Mouse (Mus musculus) heart, adult 2 months (tissue): ENCODE results near the gene Gabbr2. TPM values are rescaled to one million over a fixed set of nuclear protein-coding genes. Genes with fewer than 3 reads are reported as not detected.
A peak's percentile ranks its signal among the peaks of the same experiment; 100 is the strongest.

Experiments used
- DNase-seq, 2 experiments: peaks; one replicate each; pipeline ENCODE4 v3.0.0; 2021
- H3K27ac ChIP-seq: fragments of 200-600 bp; 2 replicates; pipeline ENCODE4 v1.8.1; 2022
- H3K27me3 ChIP-seq: fragments of 200-500 bp; 2 replicates; pipeline ENCODE4 v1.6.1; 2012; ENCODE audit warnings: mild to moderate bottlenecking, low read length, inconsistent platforms, mixed read lengths; ENCODE audit not compliant: control insufficient read depth, insufficient read depth
- H3K36me3 ChIP-seq: fragments of 200-500 bp; 2 replicates; pipeline ENCODE4 v1.6.1; 2012; ENCODE audit warnings: low read length, inconsistent platforms; ENCODE audit not compliant: control insufficient read depth, insufficient read depth
- H3K4me1 ChIP-seq: fragments of 200-500 bp; 2 replicates; pipeline ENCODE4 v1.6.1; 2011; ENCODE audit warnings: low read length; ENCODE audit not compliant: control insufficient read depth, insufficient read depth
- H3K4me3 ChIP-seq: fragments of 200-600 bp; 2 replicates; pipeline ENCODE4 v1.8.1; 2022
- H3K79me2 ChIP-seq: fragments of 200-500 bp; replicated peaks from 2 replicates; pipeline ENCODE4 v1.6.1; 2012; ENCODE audit warnings: mild to moderate bottlenecking, inconsistent platforms, low read length, moderate library complexity, mixed read lengths; ENCODE audit not compliant: control insufficient read depth, insufficient read depth
- H3K9ac ChIP-seq: fragments of 200-500 bp; 2 replicates; pipeline ENCODE4 v1.6.1; 2012; ENCODE audit warnings: low read depth, mild to moderate bottlenecking, control low read depth, inconsistent platforms, low read length, mixed read lengths
- CTCF ChIP-seq: fragments of 200-600 bp; IDR thresholded peaks from 2 replicates; pipeline ENCODE4 v1.8.1; 2022; ENCODE audit warnings: antibody characterized with exemption, mild to moderate bottlenecking, moderate library complexity
- EP300 ChIP-seq: fragments of 200-500 bp; IDR thresholded peaks from 2 replicates; pipeline ENCODE4 v1.6.1; 2011; ENCODE audit warnings: low read depth, low read length, control low read depth; ENCODE audit not compliant: insufficient read depth
- POLR2A ChIP-seq: fragments of 200-500 bp; IDR thresholded peaks from 2 replicates; pipeline ENCODE4 v1.6.1; 2011; ENCODE audit warnings: mild to moderate bottlenecking, low read depth, low read length, control low read depth; ENCODE audit not compliant: insufficient read depth
- WGBS: fragments of 180-500 bp; shearing (Covaris S2); methylation state at CpG from one replicate; pipeline ENCODE4 v1.1.7; 2018; 5-methylcytosine and 5-hydroxymethylcytosine counted together
- intact Hi-C: fragments of 180-260 bp; cut with DNase I; formaldehyde crosslinking; loops from one replicate; pipeline ENCODE4 v1.15.1; 2025
- polyA plus RNA-seq: library from polyadenylated mRNA; depleted of rRNA; stranded (reverse); fragments of >200 nt; gene quantifications from 2 replicates; pipeline ENCODE4 v1.2.3, GENCODE M21; 2012
- total RNA-seq, 2 experiments: library from RNA; stranded (reverse); gene quantifications; 2 replicates each; pipeline ENCODE4 v1.2.3; 2021

Gene Gabbr2
- total and polyA plus RNA-seq, 3 experiments: 0.09 to 0.18 TPM; not detected in 1

DNA sequence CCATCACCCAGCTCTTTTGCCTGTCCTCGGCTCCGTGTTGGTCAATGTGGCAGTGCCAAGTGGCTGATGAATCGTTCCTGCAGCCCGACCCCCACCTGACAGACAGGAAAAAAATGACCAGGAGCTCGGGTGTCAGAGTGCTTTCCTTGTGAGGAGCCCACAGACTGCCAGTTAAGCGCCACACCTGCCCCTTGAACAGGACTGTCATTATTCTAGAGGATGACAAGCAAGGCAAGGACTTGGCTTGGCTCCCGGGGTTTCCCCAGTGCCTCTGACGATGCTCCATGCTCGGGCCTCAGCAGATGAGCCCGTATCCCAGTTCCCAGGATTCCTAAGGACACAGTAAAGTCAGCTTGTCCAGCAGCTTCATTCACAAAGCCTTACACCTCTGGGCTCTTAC, 20.8 kb upstream of the Gabbr2 start:
- 64% methylated on average over 10 of the region's 10 CpGs for WGBS
- TF ChIP-seq CTCF: no peak
- no peak for TF ChIP-seq EP300
- TF ChIP-seq POLR2A: no peak
- Histone ChIP-seq H3K4me1 (peaks cover 8% of the 10 kb centered on the region), H3K9ac (no peak overlapping the region), H3K27me3 (no peaks in the 10 kb centered on the region), H3K4me3 (no peak overlapping the region), H3K27ac (no peak overlapping the region), H3K36me3 (no peaks in the 10 kb centered on the region), H3K79me2 (no peaks in the 10 kb centered on the region)
- intact Hi-C loops: no loop called here
- DNase-seq: no peak

- WGBS: 30% methylated on average over 12 of the region's 12 CpGs
- peak overlapping the region; percentile 26; the same call in 1 of the 2 replicates for H3K4me3 ChIP-seq
Observed at GRCm38 (mm10) chr4:47010400-47011231, 18.9 kb upstream of the Gabbr2 start.

GRCm38 (mm10) chr4:47000626-47001395, 9.1 kb upstream of the Gabbr2 start:
- no peaks in the 10 kb centered on the region for H3K36me3 ChIP-seq
- H3K4me1 ChIP-seq: no peaks in the 10 kb centered on the region
- WGBS: 50% methylated on average over 8 of the region's 8 CpGs
- no peak overlapping the region for H3K27ac ChIP-seq
- intact Hi-C loops: no loop called here
- no peaks in the 10 kb centered on the region for H3K27me3 ChIP-seq
- TF ChIP-seq EP300: no peak
- TF ChIP-seq CTCF: no peak
- TF ChIP-seq POLR2A: no peak
- no peak overlapping the region for H3K9ac ChIP-seq
- no peaks in the 10 kb centered on the region for H3K79me2 ChIP-seq
- DNase-seq: no peak
- H3K4me3 ChIP-seq: no peak overlapping the region

More at GRCm38 (mm10) chr4:47010400-47011231, 18.9 kb upstream of the Gabbr2 start:
- H3K4me1 ChIP-seq: peaks cover 8% of the 10 kb centered on the region
- H3K27me3 ChIP-seq: no peaks in the 10 kb centered on the region
- intact Hi-C loops: no loop called here
- peak; percentile 35 to 66 for DNase-seq
- no peak overlapping the region for H3K27ac ChIP-seq
- H3K9ac ChIP-seq: no peak overlapping the region
- no peak for TF ChIP-seq CTCF
- TF ChIP-seq POLR2A: no peak
- TF ChIP-seq EP300: no peak
- H3K79me2 ChIP-seq: no peaks in the 10 kb centered on the region
- no peaks in the 10 kb centered on the region for H3K36me3 ChIP-seq

- no peaks in the 10 kb centered on the region for H3K79me2 ChIP-seq
- no peak overlapping the region for H3K27ac ChIP-seq
- no peak overlapping the region for H3K9ac ChIP-seq
- no peak for DNase-seq
- WGBS: 69% methylated on average over 2 of the region's 2 CpGs
- TF ChIP-seq CTCF (no peak), POLR2A (no peak), EP300 (no peak)
- no peaks in the 10 kb centered on the region for H3K36me3 ChIP-seq
- H3K4me3 ChIP-seq: no peak overlapping the region
- H3K4me1 ChIP-seq: no peaks in the 10 kb centered on the region
- intact Hi-C loops: no loop called here
- no peaks in the 10 kb centered on the region; the same call in 1 of the 2 replicates for H3K27me3 ChIP-seq
Observed at GRCm38 (mm10) chr4:46997969-46998368, 6.3 kb upstream of the Gabbr2 start.

DNA sequence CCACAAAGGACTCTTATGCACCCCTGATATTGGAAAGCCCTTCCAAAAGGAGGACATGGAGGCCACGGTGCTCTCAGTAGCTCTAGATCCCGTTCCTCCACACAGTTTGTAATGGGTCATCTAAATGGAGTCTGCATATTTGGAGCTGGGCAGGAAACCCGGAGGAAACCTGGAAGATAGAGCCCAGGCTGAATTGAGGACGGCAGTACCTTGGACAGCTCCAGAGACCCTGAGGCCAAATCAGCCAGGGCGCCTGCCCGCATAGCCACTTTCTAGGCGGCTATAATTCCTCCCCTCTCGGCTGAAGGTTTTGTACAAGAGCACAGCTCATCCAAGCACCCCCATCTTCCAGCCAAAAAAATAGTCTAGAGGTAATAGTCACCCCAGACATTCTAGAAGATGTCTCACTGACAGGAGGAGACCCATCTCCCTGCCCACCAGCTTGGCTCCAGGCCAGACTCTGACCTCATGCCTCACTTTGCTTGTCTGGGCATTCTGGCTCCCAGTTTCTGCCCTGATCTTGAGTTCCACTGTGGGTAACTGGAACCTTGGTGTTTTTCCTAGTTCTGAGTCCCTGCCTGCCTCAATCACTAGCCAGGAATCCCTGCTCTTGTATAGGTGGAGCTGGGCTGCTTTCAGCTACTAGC, 1.3 kb upstream of the Gabbr2 start:
- Histone ChIP-seq H3K27me3 (peaks cover 11% of the 10 kb centered on the region), H3K27ac (no peak overlapping the region), H3K36me3 (no peaks in the 10 kb centered on the region), H3K79me2 (no peaks in the 10 kb centered on the region), H3K4me1 (no peaks in the 10 kb centered on the region), H3K9ac (no peak overlapping the region), H3K4me3 (no peak overlapping the region)
- DNase-seq: peak; percentile 24 to 46
- TF ChIP-seq POLR2A (no peak), EP300 (no peak), CTCF (no peak)
- intact Hi-C loops: no loop called here
- 2% methylated on average over 8 of the region's 8 CpGs for WGBS
